Mouse (Mus musculus) forebrain, embryonic 14.5 days (tissue): ENCODE measurements around the gene Tlk1. TPM values are rescaled to one million over a fixed set of nuclear protein-coding genes. Genes with fewer than 3 reads are reported as not detected.

Experiments
- ATAC-seq: fragments of 200-750 bp; cut with Nextera tagmentation; 2 replicates; pipeline ENCODE4 v1.8.0; 2017; ENCODE audit warnings: mild to moderate bottlenecking, moderate library complexity
- DNase-seq: peaks from one replicate; pipeline ENCODE4 v3.0.0-alpha.2; 2015; ENCODE audit warnings: low spot score
- H3K27ac ChIP-seq: fragments of 300-500 bp; sonication (generic); 2 replicates; pipeline ENCODE4 v1.5.1; 2014; ENCODE audit warnings: low read depth, mild to moderate bottlenecking, control low read depth, low read length, moderate library complexity
- H3K27me3 ChIP-seq: fragments of 300-500 bp; sonication (generic); replicated peaks from 2 replicates; pipeline ENCODE4 v1.6.1; 2014; ENCODE audit warnings: low read length, control low read depth, mixed read lengths; ENCODE audit not compliant: control insufficient read depth, insufficient read depth
- H3K36me3 ChIP-seq: fragments of 300-500 bp; sonication (generic); 2 replicates; pipeline ENCODE4 v1.6.1; 2014; ENCODE audit warnings: low read length, control low read depth; ENCODE audit not compliant: control insufficient read depth, insufficient read depth
- H3K4me1 ChIP-seq: fragments of 300-500 bp; sonication (generic); 2 replicates; pipeline ENCODE4 v1.6.1; 2014; ENCODE audit warnings: antibody characterized with exemption, low read length, control low read depth; ENCODE audit not compliant: control insufficient read depth, insufficient read depth
- H3K4me2 ChIP-seq: fragments of 300-500 bp; sonication (generic); 2 replicates; pipeline ENCODE4 v1.6.1; 2014; ENCODE audit warnings: mild to moderate bottlenecking, control low read depth, low read length
- H3K4me3 ChIP-seq: fragments of 300-500 bp; sonication (generic); 2 replicates; pipeline ENCODE4 v1.5.1; 2014; ENCODE audit warnings: low read depth, low read length, control low read depth
- H3K9ac ChIP-seq: fragments of 300-500 bp; sonication (generic); 2 replicates; pipeline ENCODE4 v1.6.1; 2014; ENCODE audit warnings: mild to moderate bottlenecking, low read length, control low read depth, moderate library complexity
- H3K9me3 ChIP-seq: fragments of 300-500 bp; sonication (generic); replicated peaks from 2 replicates; pipeline ENCODE4 v1.6.1; 2016; ENCODE audit warnings: low read length, control low read depth, mixed read lengths; ENCODE audit not compliant: control insufficient read depth
- WGBS: fragments of 180-500 bp; shearing (Covaris S2); extraction: QIAGEN DNeasy Blood & Tissue Kit; methylation state at CpG from one replicate; pipeline ENCODE4 v1.1.7; 2014; 5-methylcytosine and 5-hydroxymethylcytosine counted together
- polyA plus RNA-seq: library from polyadenylated mRNA; unstranded; fragments of >200 nt; fragmentation: Nextera tagmentation; extraction: Ambion mirVana; gene quantifications from 2 replicates; pipeline ENCODE4 v1.2.1, GENCODE M21; 2014

Gene Tlk1
- polyA plus RNA-seq, 1 experiment from 2014 or later, result 23.5 TPM

- DNase-seq (no peak), ATAC-seq (no peak)
- no peak overlapping the region for H3K9ac ChIP-seq
- no peak overlapping the region for H3K4me2 ChIP-seq
- no peaks in the 10 kb centered on the region for H3K4me1 ChIP-seq
- no peak overlapping the region for H3K4me3 ChIP-seq
- 79% methylated on average over 13 of the region's 13 CpGs for WGBS
- peaks cover 28% of the 10 kb centered on the region for H3K36me3 ChIP-seq
- no peak overlapping the region for H3K27ac ChIP-seq
- no peaks in the 10 kb centered on the region for H3K27me3 ChIP-seq
- no peaks in the 10 kb centered on the region for H3K9me3 ChIP-seq
These were observed 116.4 kb downstream of the Tlk1 start for GRCm38 (mm10) chr2:70708986-70709730.

- Histone ChIP-seq H3K4me3 (no peak overlapping the region), H3K27ac (no peak overlapping the region), H3K9ac (no peak overlapping the region), H3K36me3 (no peaks in the 10 kb centered on the region), H3K27me3 (no peaks in the 10 kb centered on the region), H3K9me3 (no peaks in the 10 kb centered on the region), H3K4me1 (no peaks in the 10 kb centered on the region), H3K4me2 (no peak overlapping the region)
- ATAC-seq (no peak), DNase-seq (no peak)
- 53% methylated on average over 5 of the region's 5 CpGs for WGBS
These were observed 123.1 kb downstream of the Tlk1 start for GRCm38 (mm10) chr2:70702403-70702802.

GRCm38 (mm10) chr2:70701571-70701970, 124.0 kb downstream of the Tlk1 start:
- H3K4me3 ChIP-seq, result no peak overlapping the region
- H3K27ac ChIP-seq, result no peak overlapping the region
- no peak for DNase-seq
- no peaks in the 10 kb centered on the region for H3K36me3 ChIP-seq
- H3K9ac ChIP-seq, result no peak overlapping the region
- no peaks in the 10 kb centered on the region for H3K27me3 ChIP-seq
- ATAC-seq, result no peak
- no peaks in the 10 kb centered on the region for H3K4me1 ChIP-seq
- no peaks in the 10 kb centered on the region for H3K9me3 ChIP-seq
- H3K4me2 ChIP-seq, result no peak overlapping the region
- 69% methylated on average over 9 of the region's 9 CpGs for WGBS

- WGBS, result 78% methylated on average over 3 of the region's 3 CpGs
- Histone ChIP-seq H3K9me3 (no peaks in the 10 kb centered on the region), H3K4me3 (no peak overlapping the region), H3K27me3 (no peaks in the 10 kb centered on the region), H3K4me1 (no peaks in the 10 kb centered on the region), H3K9ac (no peak overlapping the region), H3K27ac (no peak overlapping the region), H3K4me2 (no peak overlapping the region), H3K36me3 (no peaks in the 10 kb centered on the region)
- DNase-seq (no peak), ATAC-seq (no peak)
These were observed 124.7 kb downstream of the Tlk1 start for GRCm38 (mm10) chr2:70700851-70701250.

- no peak for ATAC-seq
- WGBS, result 91% methylated on average over 10 of the region's 10 CpGs
- DNase-seq, result no peak
- Histone ChIP-seq H3K4me2 (no peak overlapping the region), H3K9ac (no peak overlapping the region), H3K4me3 (no peak overlapping the region), H3K4me1 (no peaks in the 10 kb centered on the region), H3K36me3 (peaks cover 17% of the 10 kb centered on the region), H3K27ac (no peak overlapping the region), H3K9me3 (no peaks in the 10 kb centered on the region), H3K27me3 (no peaks in the 10 kb centered on the region)
These were observed 129.8 kb downstream of the Tlk1 start for GRCm38 (mm10) chr2:70695712-70696111.

GRCm38 (mm10) chr2:70690195-70690594, 135.3 kb downstream of the Tlk1 start:
- ATAC-seq (no peak), DNase-seq (no peak)
- WGBS, result 90% methylated on average over 11 of the region's 11 CpGs
- H3K9me3 ChIP-seq, result no peaks in the 10 kb centered on the region
- peaks cover 64% of the 10 kb centered on the region for H3K36me3 ChIP-seq
- no peak overlapping the region for H3K4me2 ChIP-seq
- H3K9ac ChIP-seq, result no peak overlapping the region
- H3K4me1 ChIP-seq, result no peaks in the 10 kb centered on the region
- H3K27me3 ChIP-seq, result no peaks in the 10 kb centered on the region
- no peak overlapping the region for H3K27ac ChIP-seq
- H3K4me3 ChIP-seq, result no peak overlapping the region

- H3K27ac ChIP-seq, result no peak overlapping the region
- no peak overlapping the region for H3K4me3 ChIP-seq
- H3K4me2 ChIP-seq, result no peak overlapping the region
- DNase-seq (no peak), ATAC-seq (no peak)
- no peak overlapping the region for H3K9ac ChIP-seq
- peaks cover 81% of the 10 kb centered on the region for H3K36me3 ChIP-seq
- H3K9me3 ChIP-seq, result no peaks in the 10 kb centered on the region
- WGBS, result 93% methylated on average over 21 of the region's 21 CpGs
- no peaks in the 10 kb centered on the region for H3K4me1 ChIP-seq
- no peaks in the 10 kb centered on the region for H3K27me3 ChIP-seq
These were observed 137.0 kb downstream of the Tlk1 start for GRCm38 (mm10) chr2:70688454-70689078.

- WGBS, result 87% methylated on average over 2 of the region's 2 CpGs
- Histone ChIP-seq H3K4me1 (no peaks in the 10 kb centered on the region), H3K27me3 (no peaks in the 10 kb centered on the region), H3K4me3 (no peak overlapping the region), H3K36me3 (peaks cover 84% of the 10 kb centered on the region), H3K4me2 (no peak overlapping the region), H3K9me3 (no peaks in the 10 kb centered on the region), H3K9ac (no peak overlapping the region), H3K27ac (no peak overlapping the region)
- no peak for ATAC-seq
- no peak for DNase-seq
These were observed 143.2 kb downstream of the Tlk1 start for GRCm38 (mm10) chr2:70682324-70682723.

- H3K36me3 ChIP-seq, result peaks cover 8% of the 10 kb centered on the region
- no peak overlapping the region for H3K27ac ChIP-seq
- H3K4me3 ChIP-seq, result no peak overlapping the region
- H3K27me3 ChIP-seq, result no peaks in the 10 kb centered on the region
- H3K4me1 ChIP-seq, result no peaks in the 10 kb centered on the region
- H3K9me3 ChIP-seq, result no peaks in the 10 kb centered on the region
- H3K9ac ChIP-seq, result no peak overlapping the region
- 85% methylated on average over 7 of the region's 7 CpGs for WGBS
- H3K4me2 ChIP-seq, result no peak overlapping the region
- DNase-seq (peak; percentile 53), ATAC-seq (no peak)
These were observed 151.9 kb downstream of the Tlk1 start for GRCm38 (mm10) chr2:70673445-70674126.
